Mouse (Mus musculus) lung, embryonic 16.5 days (tissue): ENCODE measurements around the gene Mkrn3. TPM values are rescaled to one million over a fixed set of nuclear protein-coding genes. Genes with fewer than 3 reads are reported as not detected.
A peak's percentile ranks its signal among the peaks of the same experiment; 100 is the strongest.

Experiments
- ATAC-seq: fragments of 200-750 bp; cut with Nextera tagmentation; 2 replicates; pipeline ENCODE4 v1.8.0; 2017; ENCODE audit warnings: low read depth, mild to moderate bottlenecking, moderate library complexity
- H3K27ac ChIP-seq: fragments of 300-500 bp; sonication (generic); 2 replicates; pipeline ENCODE4 v1.5.1; 2014; ENCODE audit warnings: mild to moderate bottlenecking, control low read depth, low read length
- H3K27me3 ChIP-seq: fragments of 300-500 bp; sonication (generic); 2 replicates; pipeline ENCODE4 v1.6.1; 2014; ENCODE audit warnings: low read depth, low read length, mixed read lengths; ENCODE audit not compliant: control insufficient read depth, insufficient read depth
- H3K36me3 ChIP-seq: fragments of 300-500 bp; sonication (generic); 2 replicates; pipeline ENCODE4 v1.6.1; 2014; ENCODE audit warnings: low read length; ENCODE audit not compliant: control insufficient read depth, insufficient read depth
- H3K4me1 ChIP-seq: fragments of 300-500 bp; sonication (generic); replicated peaks from 2 replicates; pipeline ENCODE4 v1.6.1; 2014; ENCODE audit warnings: low read length, mixed read lengths; ENCODE audit not compliant: control insufficient read depth, insufficient read depth
- H3K4me2 ChIP-seq: fragments of 300-500 bp; sonication (generic); 2 replicates; pipeline ENCODE4 v1.6.1; 2014; ENCODE audit warnings: low read depth, low read length, control low read depth
- H3K4me3 ChIP-seq: fragments of 300-500 bp; sonication (generic); 2 replicates; pipeline ENCODE4 v1.5.1; 2014; ENCODE audit warnings: mild to moderate bottlenecking, low read length, control low read depth
- H3K9ac ChIP-seq: fragments of 300-500 bp; sonication (generic); 2 replicates; pipeline ENCODE4 v1.6.1; 2014; ENCODE audit warnings: low read length, control low read depth
- H3K9me3 ChIP-seq: fragments of 300-500 bp; sonication (generic); 2 replicates; pipeline ENCODE4 v1.6.1; 2016; ENCODE audit warnings: low read length; ENCODE audit not compliant: control insufficient read depth
- WGBS: fragments of 180-500 bp; shearing (Covaris S2); extraction: QIAGEN DNeasy Blood & Tissue Kit; methylation state at CpG from one replicate; pipeline ENCODE4 v1.1.7; 2014; 5-methylcytosine and 5-hydroxymethylcytosine counted together
- polyA plus RNA-seq: library from polyadenylated mRNA; unstranded; fragments of >200 nt; fragmentation: Nextera tagmentation; extraction: Ambion mirVana; gene quantifications from 2 replicates; pipeline ENCODE4 v1.2.1, GENCODE M21; 2015

The Mkrn3 gene
- polyA plus RNA-seq, 1 experiment from 2014 or later: 4.2 TPM

GRCm38 (mm10) chr7:62428337-62428736 lies 8.4 kb upstream of the Mkrn3 start:
- no peak for ATAC-seq
- no peak overlapping the region for H3K27ac ChIP-seq
- H3K4me3 ChIP-seq: no peak overlapping the region
- no peaks in the 10 kb centered on the region for H3K4me1 ChIP-seq
- H3K27me3 ChIP-seq: no peaks in the 10 kb centered on the region
- no peak overlapping the region for H3K9ac ChIP-seq
- no peaks in the 10 kb centered on the region for H3K36me3 ChIP-seq
- no peak overlapping the region for H3K4me2 ChIP-seq
- 23% methylated on average over 8 of the region's 8 CpGs for WGBS
- no peaks in the 10 kb centered on the region for H3K9me3 ChIP-seq

- Histone ChIP-seq H3K9ac (no peak overlapping the region), H3K36me3 (no peaks in the 10 kb centered on the region), H3K4me2 (no peak overlapping the region), H3K4me3 (no peak overlapping the region), H3K9me3 (no peaks in the 10 kb centered on the region), H3K27ac (no peak overlapping the region), H3K4me1 (peaks cover 5% of the 10 kb centered on the region; the same call in 1 of the 2 replicates), H3K27me3 (no peaks in the 10 kb centered on the region)
- no peak for ATAC-seq
- WGBS: 37% methylated on average over 4 of the region's 4 CpGs
Observed at GRCm38 (mm10) chr7:62423210-62423609, 3.3 kb upstream of the Mkrn3 start.

- H3K27ac ChIP-seq: no peak overlapping the region
- H3K36me3 ChIP-seq: no peaks in the 10 kb centered on the region
- no peak overlapping the region for H3K4me3 ChIP-seq
- WGBS: 71% methylated on average over 6 of the region's 6 CpGs
- H3K4me1 ChIP-seq: peaks cover 5% of the 10 kb centered on the region; the same call in 1 of the 2 replicates
- H3K9me3 ChIP-seq: no peaks in the 10 kb centered on the region
- H3K9ac ChIP-seq: no peak overlapping the region
- no peak overlapping the region; the same call in 1 of the 2 replicates for H3K4me2 ChIP-seq
- no peak for ATAC-seq
- H3K27me3 ChIP-seq: no peaks in the 10 kb centered on the region
Observed at GRCm38 (mm10) chr7:62420566-62420965, 627 bp upstream of the Mkrn3 start.

GRCm38 (mm10) chr7:62419105-62419492 lies 840 bp downstream of the Mkrn3 start:
- no peaks in the 10 kb centered on the region for H3K36me3 ChIP-seq
- peaks cover 5% of the 10 kb centered on the region; the same call in 1 of the 2 replicates for H3K4me1 ChIP-seq
- no peaks in the 10 kb centered on the region for H3K27me3 ChIP-seq
- H3K9me3 ChIP-seq: no peaks in the 10 kb centered on the region
- 57% methylated on average over 17 of the region's 17 CpGs for WGBS
- H3K27ac ChIP-seq: no peak overlapping the region
- H3K4me3 ChIP-seq: peak overlapping the region; percentile 66
- peak overlapping the region; percentile 77 for H3K4me2 ChIP-seq
- ATAC-seq: peak; percentile 26; the same call in 1 of the 2 replicates
- peak overlapping the region; percentile 75 for H3K9ac ChIP-seq

- Histone ChIP-seq H3K4me3 (no peak overlapping the region), H3K4me2 (peak overlapping the region; percentile 77; the same call in 1 of the 2 replicates)
Observed at GRCm38 (mm10) chr7:62418346-62418745, 1.6 kb downstream of the Mkrn3 start.

GRCm38 (mm10) chr7:62416173-62416572 lies 3.8 kb downstream of the Mkrn3 start:
- Histone ChIP-seq H3K9me3 (no peaks in the 10 kb centered on the region), H3K27ac (no peak overlapping the region), H3K4me1 (peaks cover 5% of the 10 kb centered on the region; the same call in 1 of the 2 replicates), H3K4me2 (no peak overlapping the region), H3K4me3 (no peak overlapping the region), H3K9ac (no peak overlapping the region), H3K36me3 (no peaks in the 10 kb centered on the region), H3K27me3 (no peaks in the 10 kb centered on the region)
- ATAC-seq: no peak

More at GRCm38 (mm10) chr7:62418346-62418745, 1.6 kb downstream of the Mkrn3 start:
- no peaks in the 10 kb centered on the region for H3K9me3 ChIP-seq
- no peak for ATAC-seq
- no peak overlapping the region for H3K9ac ChIP-seq
- 84% methylated on average over 9 of the region's 9 CpGs for WGBS
- no peaks in the 10 kb centered on the region for H3K27me3 ChIP-seq
- no peak overlapping the region for H3K27ac ChIP-seq
- H3K36me3 ChIP-seq: no peaks in the 10 kb centered on the region
- H3K4me1 ChIP-seq: peaks cover 5% of the 10 kb centered on the region; the same call in 1 of the 2 replicates

- Histone ChIP-seq H3K9me3 (no peaks in the 10 kb centered on the region), H3K27me3 (no peaks in the 10 kb centered on the region), H3K4me2 (no peak overlapping the region), H3K4me3 (no peak overlapping the region), H3K36me3 (no peaks in the 10 kb centered on the region), H3K9ac (no peak overlapping the region), H3K27ac (no peak overlapping the region), H3K4me1 (peaks cover 5% of the 10 kb centered on the region; the same call in 1 of the 2 replicates)
- 67% methylated on average over 1 of the region's 1 CpGs for WGBS
- no peak for ATAC-seq
Observed at GRCm38 (mm10) chr7:62415222-62415621, 4.7 kb downstream of the Mkrn3 start.

- Histone ChIP-seq H3K4me1 (no peaks in the 10 kb centered on the region), H3K9me3 (no peaks in the 10 kb centered on the region), H3K4me2 (no peak overlapping the region), H3K9ac (no peak overlapping the region), H3K27me3 (no peaks in the 10 kb centered on the region), H3K27ac (no peak overlapping the region), H3K4me3 (no peak overlapping the region), H3K36me3 (no peaks in the 10 kb centered on the region)
- ATAC-seq: no peak
- WGBS: 50% methylated on average over 3 of the region's 3 CpGs
Observed at GRCm38 (mm10) chr7:62407803-62408202, 12.1 kb downstream of the Mkrn3 start.

- Histone ChIP-seq H3K9me3 (no peaks in the 10 kb centered on the region), H3K9ac (no peak overlapping the region), H3K4me3 (0 out of 2 replicates have a peak overlapping the region, but pooled peaks have one; percentile 13), H3K4me2 (peak overlapping the region; percentile 22; the same call in 1 of the 2 replicates), H3K27me3 (no peaks in the 10 kb centered on the region), H3K4me1 (no peaks in the 10 kb centered on the region), H3K36me3 (no peaks in the 10 kb centered on the region), H3K27ac (no peak overlapping the region)
- 42% methylated on average over 19 of the region's 19 CpGs for WGBS
- no peak for ATAC-seq
Observed at GRCm38 (mm10) chr7:62406573-62407050, 13.3 kb downstream of the Mkrn3 start.
